Mouse (Mus musculus): ENCODE data around the gene Ifnb1. TPM values are rescaled to one million over a fixed set of nuclear protein-coding genes. Genes with fewer than 3 reads are reported as not detected.

Ifnb1 gene
- polyA plus RNA-seq, 1 experiment: not detected

GRCm38 (mm10) chr4:88480130-88480529 lies 42.4 kb downstream of the Ifnb1 start:
- H3K36me3 ChIP-seq (ENCODE audit: control insufficient read depth): no peaks in the 10 kb centered on the region
- H3K4me1 ChIP-seq (ENCODE audit: control insufficient read depth): no peaks in the 10 kb centered on the region
- TF ChIP-seq TAL1 (IDR thresholded peaks at IDR 0.05; ENCODE audit: low read length) (no peak), GATA1 (IDR thresholded peaks at IDR 0.05; ENCODE audit: low read length) (no peak)
- H3K27me3 ChIP-seq (ENCODE audit: control insufficient read depth): no peaks in the 10 kb centered on the region
- no peaks in the 10 kb centered on the region for H3K9me3 ChIP-seq (ENCODE audit: control insufficient read depth, low read length)
- H3K4me3 ChIP-seq (replicated peaks): no peak overlapping the region

GRCm38 (mm10) chr4:88478809-88479186 lies 43.8 kb downstream of the Ifnb1 start:
- Histone ChIP-seq H3K9me3 (ENCODE audit: control insufficient read depth, low read length) (no peaks in the 10 kb centered on the region), H3K4me3 (replicated peaks) (no peak overlapping the region), H3K4me1 (ENCODE audit: control insufficient read depth) (no peaks in the 10 kb centered on the region), H3K27me3 (ENCODE audit: control insufficient read depth) (no peaks in the 10 kb centered on the region), H3K36me3 (ENCODE audit: control insufficient read depth) (no peaks in the 10 kb centered on the region)
- no peak for TF ChIP-seq GATA1 (IDR thresholded peaks at IDR 0.05; ENCODE audit: low read length)
- no peak for TF ChIP-seq TAL1 (IDR thresholded peaks at IDR 0.05; ENCODE audit: low read length)

DNA sequence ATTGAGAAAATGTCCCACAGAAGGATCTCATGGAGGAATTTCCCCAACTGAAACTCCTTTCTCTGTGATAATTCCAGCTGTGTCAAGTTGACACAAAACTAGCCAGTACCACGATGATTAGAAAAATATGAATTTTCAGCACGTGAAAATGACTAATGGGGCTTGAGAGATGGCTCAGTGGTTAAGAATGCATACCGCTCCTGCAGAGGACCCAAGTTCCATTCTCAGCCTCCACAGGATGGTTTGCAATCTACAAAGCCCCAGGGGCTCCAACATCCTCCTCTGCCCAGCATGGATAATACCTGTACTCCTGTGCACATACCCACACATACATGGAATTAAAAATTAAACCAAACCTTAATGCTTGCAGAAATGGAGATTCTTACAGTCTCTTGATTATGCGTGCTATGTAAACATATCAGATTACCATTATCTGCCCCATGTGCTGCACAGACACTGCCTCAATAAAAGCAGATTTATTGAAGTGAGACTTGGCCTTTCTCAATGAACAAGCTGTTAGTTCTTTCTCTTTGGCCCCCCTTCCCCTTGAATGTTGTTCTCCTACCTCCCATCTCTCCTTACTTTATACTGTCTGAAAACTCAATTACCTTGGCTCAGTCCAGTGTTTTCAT lies 44.3 kb downstream of the Ifnb1 start:
- no peak for TF ChIP-seq TAL1 (IDR thresholded peaks at IDR 0.05; ENCODE audit: low read length)
- no peak for TF ChIP-seq GATA1 (IDR thresholded peaks at IDR 0.05; ENCODE audit: low read length)
- H3K9me3 ChIP-seq (ENCODE audit: control insufficient read depth, low read length): no peaks in the 10 kb centered on the region
- no peaks in the 10 kb centered on the region for H3K27me3 ChIP-seq (ENCODE audit: control insufficient read depth)
- no peaks in the 10 kb centered on the region for H3K36me3 ChIP-seq (ENCODE audit: control insufficient read depth)
- no peaks in the 10 kb centered on the region for H3K4me1 ChIP-seq (ENCODE audit: control insufficient read depth)
- no peak overlapping the region for H3K4me3 ChIP-seq (replicated peaks)

DNA sequence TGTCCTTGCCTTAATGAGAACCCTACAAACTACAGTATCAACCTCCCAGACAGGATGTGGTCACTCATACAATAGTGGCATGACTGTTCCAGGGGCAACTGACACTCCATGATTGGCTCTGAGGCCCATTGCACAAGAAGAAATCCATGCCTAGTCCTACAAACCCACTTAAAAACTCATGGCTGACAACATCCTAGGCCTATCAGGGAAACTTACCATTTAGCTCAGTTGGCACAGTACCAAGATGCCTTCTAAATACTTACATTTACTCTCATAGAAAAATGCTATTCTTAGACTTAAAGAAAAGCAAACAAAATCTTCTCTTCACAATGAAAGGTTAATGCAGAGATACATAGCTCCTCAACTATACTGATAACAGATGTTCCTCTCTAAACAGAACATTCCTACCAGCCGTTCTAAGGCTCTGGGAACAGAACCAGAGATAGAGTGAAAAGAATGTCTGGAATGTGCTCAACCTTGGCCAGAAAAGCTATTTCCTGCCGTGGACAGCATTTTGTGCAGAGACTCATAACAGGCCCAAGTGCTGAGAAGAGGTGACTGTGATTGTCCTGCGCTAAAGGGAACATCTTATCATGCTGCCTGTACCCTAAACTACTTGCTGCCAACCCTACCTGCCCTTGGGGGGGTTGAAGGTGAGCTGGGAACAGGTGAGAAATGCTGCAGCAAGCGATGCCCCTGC lies 45.9 kb downstream of the Ifnb1 start:
- H3K4me1 ChIP-seq (ENCODE audit: control insufficient read depth): no peaks in the 10 kb centered on the region
- no peaks in the 10 kb centered on the region for H3K36me3 ChIP-seq (ENCODE audit: control insufficient read depth)
- no peak overlapping the region for H3K4me3 ChIP-seq (replicated peaks)
- H3K27me3 ChIP-seq (ENCODE audit: control insufficient read depth): no peaks in the 10 kb centered on the region
- TF ChIP-seq GATA1 (IDR thresholded peaks at IDR 0.05; ENCODE audit: low read length) (no peak), TAL1 (IDR thresholded peaks at IDR 0.05; ENCODE audit: low read length) (no peak)
- no peaks in the 10 kb centered on the region for H3K9me3 ChIP-seq (ENCODE audit: control insufficient read depth, low read length)

DNA sequence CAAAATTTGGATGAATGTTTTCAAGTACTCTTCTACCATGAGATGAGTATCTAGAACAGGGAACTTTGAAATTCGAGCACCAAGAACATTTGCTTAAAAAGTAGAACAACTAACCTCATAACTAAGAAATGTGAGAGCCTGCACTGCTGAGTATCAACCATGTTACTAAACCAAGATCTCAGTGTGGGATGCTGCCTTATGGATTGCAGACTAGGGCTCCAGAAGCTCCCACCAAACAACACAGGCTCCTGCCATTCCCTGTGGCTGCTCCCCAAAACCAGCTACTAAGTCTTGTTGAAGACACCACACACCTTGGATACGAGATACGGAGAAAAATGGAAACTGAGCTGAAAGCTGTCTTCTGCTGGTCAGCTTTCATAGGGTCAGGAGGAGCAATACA lies 46.5 kb downstream of the Ifnb1 start:
- no peaks in the 10 kb centered on the region for H3K9me3 ChIP-seq (ENCODE audit: control insufficient read depth, low read length)
- H3K4me3 ChIP-seq (replicated peaks): no peak overlapping the region
- H3K27me3 ChIP-seq (ENCODE audit: control insufficient read depth): no peaks in the 10 kb centered on the region
- no peak for TF ChIP-seq TAL1 (IDR thresholded peaks at IDR 0.05; ENCODE audit: low read length)
- no peak for TF ChIP-seq GATA1 (IDR thresholded peaks at IDR 0.05; ENCODE audit: low read length)
- no peaks in the 10 kb centered on the region for H3K4me1 ChIP-seq (ENCODE audit: control insufficient read depth)
- no peaks in the 10 kb centered on the region for H3K36me3 ChIP-seq (ENCODE audit: control insufficient read depth)

Other genes with a start within 250 kb of the Ifnb1 start
- 0.01 TPM in 1 of 2 replicates, not detected in the other for gene Hacd4, start 83.8 kb downstream of the Ifnb1 start, polyA plus RNA-seq (2012)
- not detected in 2 replicates for gene Ifna15, start 35.5 kb upstream of the Ifnb1 start, polyA plus RNA-seq (2012)
- not detected in 2 replicates for gene Ifna14, start 49.0 kb upstream of the Ifnb1 start, polyA plus RNA-seq (2012)
- gene Ifna9, start 69.6 kb upstream of the Ifnb1 start, polyA plus RNA-seq (2012): not detected in 2 replicates
- gene Ifna12, start 80.6 kb upstream of the Ifnb1 start, polyA plus RNA-seq (2012): not detected in 2 replicates
- gene C87499, start 111.6 kb upstream of the Ifnb1 start, polyA plus RNA-seq (2012): 0.03 TPM in 1 of 2 replicates, not detected in the other
- gene Ifna13, start 121.7 kb upstream of the Ifnb1 start, polyA plus RNA-seq (2012): not detected in 2 replicates
- gene Ifna16, start 154.2 kb upstream of the Ifnb1 start, polyA plus RNA-seq (2012): not detected in 2 replicates
- not detected in 2 replicates for gene Ifna2, start 161.1 kb upstream of the Ifnb1 start, polyA plus RNA-seq (2012)
- gene Ifnab, start 168.6 kb upstream of the Ifnb1 start, polyA plus RNA-seq (2012): not detected in 2 replicates
- gene Gm26566, start 199.0 kb upstream of the Ifnb1 start, polyA plus RNA-seq (2012): 0.03 and 0.05 TPM in 2 replicates
- gene Klhl9, start 199.7 kb upstream of the Ifnb1 start, polyA plus RNA-seq (2012): 0.08 and 0.10 TPM in 2 replicates
- not detected in 2 replicates for gene Gm13271, start 232.1 kb upstream of the Ifnb1 start, polyA plus RNA-seq (2012)
- gene Gm13283, start 237.3 kb upstream of the Ifnb1 start, polyA plus RNA-seq (2012): not detected in 2 replicates

All from erythroblast, embryonic 14.5 days (primary cell).